Mouse (Mus musculus) liver, postnatal 0 days (tissue): ENCODE data around the gene Nr1h4. TPM values are rescaled to one million over a fixed set of nuclear protein-coding genes. Genes with fewer than 3 reads are reported as not detected.

Experiments used
- ATAC-seq: fragments of 200-750 bp; cut with Nextera tagmentation; 2 replicates; pipeline ENCODE4 v1.8.0; 2017; ENCODE audit warnings: mild to moderate bottlenecking, moderate library complexity
- DNase-seq: peaks from one replicate; pipeline ENCODE4 v3.0.0-alpha.2; 2016
- H3K27ac ChIP-seq: fragments of 300-500 bp; sonication (generic); 2 replicates; pipeline ENCODE4 v1.5.1; 2014; ENCODE audit warnings: antibody characterized with exemption, moderate library complexity, mild to moderate bottlenecking, low read depth
- H3K27me3 ChIP-seq: fragments of 300-500 bp; sonication (generic); 2 replicates; pipeline ENCODE4 v1.6.1; 2014; ENCODE audit warnings: low read length, control low read depth, mixed read lengths; ENCODE audit not compliant: insufficient read depth
- H3K36me3 ChIP-seq: fragments of 300-500 bp; sonication (generic); replicated peaks from 2 replicates; pipeline ENCODE4 v1.6.1; 2014; ENCODE audit warnings: mild to moderate bottlenecking, control low read depth, low read length, moderate library complexity, mixed read lengths; ENCODE audit not compliant: insufficient read depth
- H3K4me1 ChIP-seq: fragments of 300-500 bp; sonication (generic); 2 replicates; pipeline ENCODE4 v1.6.1; 2014; ENCODE audit warnings: antibody characterized with exemption, mild to moderate bottlenecking, control low read depth; ENCODE audit not compliant: insufficient read depth
- H3K4me2 ChIP-seq: fragments of 300-500 bp; sonication (generic); 2 replicates; pipeline ENCODE4 v1.6.1; 2014; ENCODE audit warnings: low read depth, mild to moderate bottlenecking, low read length, moderate library complexity, mixed read lengths
- H3K4me3 ChIP-seq: fragments of 300-500 bp; sonication (generic); 2 replicates; pipeline ENCODE4 v1.5.1; 2014; ENCODE audit warnings: low read depth, low read length
- H3K9ac ChIP-seq: fragments of 300-500 bp; sonication (generic); replicated peaks from 2 replicates; pipeline ENCODE4 v1.6.1; 2014; ENCODE audit warnings: mild to moderate bottlenecking, moderate library complexity
- H3K9me3 ChIP-seq: fragments of 300-500 bp; sonication (generic); 2 replicates; pipeline ENCODE4 v1.6.1; 2016; ENCODE audit warnings: mild to moderate bottlenecking, control low read depth, low read length, mixed read lengths
- CTCF ChIP-seq: sonication (generic); IDR thresholded peaks from 2 replicates; pipeline ENCODE4 v1.5.1; 2016; ENCODE audit warnings: antibody characterized with exemption, low read depth
- EP300 ChIP-seq: IDR thresholded peaks from 2 replicates; pipeline ENCODE4 v1.6.1; 2016; ENCODE audit warnings: antibody characterized with exemption, low read depth, mild to moderate bottlenecking
- WGBS: fragments of 180-500 bp; shearing (Covaris S2); extraction: QIAGEN DNeasy Blood & Tissue Kit; methylation state at CpG from one replicate; pipeline ENCODE4 v1.1.7; 2014; ENCODE audit not compliant: insufficient replicate concordance; 5-methylcytosine and 5-hydroxymethylcytosine counted together
- polyA plus RNA-seq: library from polyadenylated mRNA; unstranded; fragments of >200 nt; fragmentation: Nextera tagmentation; extraction: Ambion mirVana; gene quantifications from 2 replicates; pipeline ENCODE4 v1.2.1, GENCODE M21; 2015

Nr1h4 gene
- polyA plus RNA-seq, 1 experiment from 2014 or later = 43.5 TPM

GRCm38 (mm10) chr10:89437996-89438395 lies 95.4 kb downstream of the Nr1h4 start:
- Histone ChIP-seq H3K4me3 (no peak overlapping the region), H3K27me3 (no peaks in the 10 kb centered on the region), H3K4me2 (no peak overlapping the region), H3K4me1 (0 out of 2 replicates have a peak, but pooled peaks cover 9% of the 10 kb centered on the region), H3K27ac (no peak overlapping the region), H3K36me3 (peaks cover 36% of the 10 kb centered on the region), H3K9me3 (no peaks in the 10 kb centered on the region), H3K9ac (no peak overlapping the region)
- ATAC-seq (no peak), DNase-seq (no peak)
- TF ChIP-seq EP300 (no peak), CTCF (no peak)
- 88% methylated on average over 12 of the region's 12 CpGs for WGBS

GRCm38 (mm10) chr10:89437472-89437871 lies 95.9 kb downstream of the Nr1h4 start:
- no peak overlapping the region for H3K4me3 ChIP-seq
- no peaks in the 10 kb centered on the region for H3K27me3 ChIP-seq
- H3K4me2 ChIP-seq = no peak overlapping the region
- no peaks in the 10 kb centered on the region for H3K9me3 ChIP-seq
- 88% methylated on average over 9 of the region's 9 CpGs for WGBS
- H3K4me1 ChIP-seq = 0 out of 2 replicates have a peak, but pooled peaks cover 7% of the 10 kb centered on the region
- H3K36me3 ChIP-seq = peaks cover 36% of the 10 kb centered on the region
- H3K27ac ChIP-seq = no peak overlapping the region
- no peak for TF ChIP-seq CTCF
- TF ChIP-seq EP300 = no peak
- no peak overlapping the region for H3K9ac ChIP-seq
- no peak for ATAC-seq
- no peak for DNase-seq

- ATAC-seq (no peak), DNase-seq (no peak)
- TF ChIP-seq EP300 = no peak
- Histone ChIP-seq H3K4me2 (no peak overlapping the region), H3K4me1 (0 out of 2 replicates have a peak, but pooled peaks cover 6% of the 10 kb centered on the region), H3K9ac (no peak overlapping the region), H3K36me3 (peaks cover 36% of the 10 kb centered on the region), H3K4me3 (no peak overlapping the region), H3K27ac (no peak overlapping the region), H3K27me3 (no peaks in the 10 kb centered on the region), H3K9me3 (no peaks in the 10 kb centered on the region)
- 83% methylated on average over 9 of the region's 9 CpGs for WGBS
Observed at GRCm38 (mm10) chr10:89435920-89436319, 97.5 kb downstream of the Nr1h4 start.

- WGBS = 90% methylated on average over 12 of the region's 12 CpGs
- DNase-seq (no peak), ATAC-seq (no peak)
- Histone ChIP-seq H3K36me3 (peaks cover 40% of the 10 kb centered on the region), H3K9ac (no peak overlapping the region), H3K4me3 (no peak overlapping the region), H3K4me1 (0 out of 2 replicates have a peak, but pooled peaks cover 6% of the 10 kb centered on the region), H3K4me2 (no peak overlapping the region), H3K27ac (no peak overlapping the region), H3K9me3 (no peaks in the 10 kb centered on the region), H3K27me3 (no peaks in the 10 kb centered on the region)
- no peak for TF ChIP-seq EP300
- no peak for TF ChIP-seq CTCF
Observed at GRCm38 (mm10) chr10:89435413-89435812, 98.0 kb downstream of the Nr1h4 start.

- 0 out of 2 replicates have a peak, but pooled peaks cover 6% of the 10 kb centered on the region for H3K4me1 ChIP-seq
- TF ChIP-seq EP300 = no peak
- H3K36me3 ChIP-seq = peaks cover 42% of the 10 kb centered on the region
- no peak overlapping the region for H3K4me2 ChIP-seq
- no peak overlapping the region for H3K9ac ChIP-seq
- whole genome bisulfite sequencing = 87% methylated on average over 17 of the region's 17 CpGs
- no peaks in the 10 kb centered on the region for H3K27me3 ChIP-seq
- H3K27ac ChIP-seq = no peak overlapping the region
- H3K9me3 ChIP-seq = no peaks in the 10 kb centered on the region
- ATAC-seq (no peak), DNase-seq (no peak)
- H3K4me3 ChIP-seq = no peak overlapping the region
Observed at GRCm38 (mm10) chr10:89434509-89435210, 98.7 kb downstream of the Nr1h4 start.

- no peak overlapping the region for H3K4me3 ChIP-seq
- TF ChIP-seq EP300 = no peak
- no peak for TF ChIP-seq CTCF
- DNase-seq (no peak), ATAC-seq (no peak)
- 84% methylated on average over 13 of the region's 13 CpGs for WGBS
- H3K36me3 ChIP-seq = peaks cover 49% of the 10 kb centered on the region
- H3K9me3 ChIP-seq = no peaks in the 10 kb centered on the region
- no peaks in the 10 kb centered on the region for H3K4me1 ChIP-seq
- H3K27me3 ChIP-seq = no peaks in the 10 kb centered on the region
- H3K4me2 ChIP-seq = no peak overlapping the region
- no peak overlapping the region for H3K27ac ChIP-seq
- H3K9ac ChIP-seq = no peak overlapping the region
Observed at GRCm38 (mm10) chr10:89432743-89433142, 100.6 kb downstream of the Nr1h4 start.

- DNase-seq (no peak), ATAC-seq (no peak)
- no peak overlapping the region for H3K9ac ChIP-seq
- H3K4me1 ChIP-seq = no peaks in the 10 kb centered on the region
- H3K27ac ChIP-seq = no peak overlapping the region
- no peak overlapping the region for H3K4me2 ChIP-seq
- no peaks in the 10 kb centered on the region for H3K9me3 ChIP-seq
- TF ChIP-seq CTCF (no peak), EP300 (no peak)
- H3K4me3 ChIP-seq = no peak overlapping the region
- 90% methylated on average over 7 of the region's 7 CpGs for WGBS
- H3K36me3 ChIP-seq = peaks cover 55% of the 10 kb centered on the region
- no peaks in the 10 kb centered on the region for H3K27me3 ChIP-seq
Observed at GRCm38 (mm10) chr10:89430751-89431150, 102.6 kb downstream of the Nr1h4 start.
